Comparison of ENCODE assay signal across 13 mouse cellular contexts in genomic region chr3:105023371-105024005, GRCm38 (mm10). TPM values are rescaled to one million over a fixed set of nuclear protein-coding genes. Genes with fewer than 3 reads are reported as not detected.
DNase-seq lines count a peak whose midpoint lies in the region; ATAC-seq and TF ChIP-seq lines count a peak whose summit lies in the region.
"Had no signal": no experiment of that assay in that cellular context is flagged by ENCODE, and none has a peak within 500 bp of the region (broad histone marks: within the 10 kb centered on the region; RNA-seq: fewer than 3 reads in every experiment).

No protein-coding gene starts in this region.

- ATAC-seq in embryonic facial prominence, embryonic 13.5 days (ENCODE audit: insufficient number of reproducible peaks, insufficient read depth, low FRiP score, low TSS enrichment, low read depth) = no peak
- ATAC-seq in kidney, postnatal 0 days (replicated peaks; ENCODE audit: low FRiP score, low read depth) = no peak
- peak; percentile 90 for ATAC-seq in granulocyte monocyte progenitor cell, adult 5-6 weeks (replicated peaks; ENCODE audit: poor library complexity, severe bottlenecking)
- peak; percentile 31; the same call in 1 of the 2 replicates for ATAC-seq in liver, embryonic 15.5 days (ENCODE audit: insufficient read depth)

- no peaks in the 10 kb centered on the region for H3K27me3 ChIP-seq in embryonic facial prominence, embryonic 13.5 days
- no peaks in the 10 kb centered on the region for H3K27me3 ChIP-seq in embryonic facial prominence, embryonic 10.5 days (replicated peaks; ENCODE audit: low read depth, poor library complexity, severe bottlenecking)
- H3K27me3 ChIP-seq in kidney, postnatal 0 days (ENCODE audit: insufficient read depth, low read length) = no peaks in the 10 kb centered on the region
- no peaks in the 10 kb centered on the region for H3K27me3 ChIP-seq in liver, embryonic 15.5 days

- H3K9me3 ChIP-seq in embryonic facial prominence, embryonic 13.5 days = no peaks in the 10 kb centered on the region
- no peaks in the 10 kb centered on the region for H3K9me3 ChIP-seq in embryonic facial prominence, embryonic 10.5 days
- H3K9me3 ChIP-seq in kidney, postnatal 0 days (replicated peaks; ENCODE audit: low read length) = no peaks in the 10 kb centered on the region
- H3K9me3 ChIP-seq in liver, embryonic 15.5 days (replicated peaks) = no peaks in the 10 kb centered on the region

- no peak overlapping the region for H3K9ac ChIP-seq in embryonic facial prominence, embryonic 13.5 days
- no peak overlapping the region for H3K9ac ChIP-seq in kidney, postnatal 0 days (ENCODE audit: low read depth, low read length)
- H3K9ac ChIP-seq in liver, embryonic 15.5 days = no peak overlapping the region

- H3K27ac ChIP-seq in embryonic facial prominence, embryonic 13.5 days = peak overlapping the region; percentile 53; the same call in 1 of the 2 replicates
- H3K27ac ChIP-seq in embryonic facial prominence, embryonic 10.5 days (replicated peaks) = no peak overlapping the region
- H3K27ac ChIP-seq in kidney, postnatal 0 days = peak overlapping the region; percentile 73
- H3K27ac ChIP-seq in liver, embryonic 15.5 days (replicated peaks) = 0 out of 2 replicates have a peak overlapping the region, but pooled peaks have one; percentile 4

- TF ChIP-seq CTCF in kidney, postnatal 0 days (IDR thresholded peaks at IDR 0.05; ENCODE audit: low read depth) = no peak

- DNase-seq in embryonic facial prominence, embryonic 10.5 days (ENCODE audit: low spot score) = no peak
- DNase-seq in kidney, postnatal 0 days (ENCODE audit: low spot score) = peak; percentile 55
- DNase-seq in kidney, adult 11 months = no peak
- no peak for DNase-seq in ovary, adult 18-20 months (ENCODE audit: low spot score)
- no peak for DNase-seq in cerebellum, postnatal 14 days
- DNase-seq: cerebellum, adult 18-20 months; gastrocnemius, postnatal 25 days had no signal

- no peak overlapping the region for H3K4me2 ChIP-seq in embryonic facial prominence, embryonic 13.5 days
- H3K4me2 ChIP-seq in kidney, postnatal 0 days (ENCODE audit: low read length) = no peak overlapping the region
- H3K4me2 ChIP-seq in liver, embryonic 15.5 days = no peak overlapping the region

- no peak overlapping the region for H3K4me3 ChIP-seq in embryonic facial prominence, embryonic 13.5 days
- no peak overlapping the region for H3K4me3 ChIP-seq in embryonic facial prominence, embryonic 10.5 days
- no peak overlapping the region for H3K4me3 ChIP-seq in kidney, postnatal 0 days (replicated peaks; ENCODE audit: low read depth, low read length)
- H3K4me3 ChIP-seq in liver, embryonic 15.5 days (replicated peaks) = no peak overlapping the region

- 0 out of 2 replicates have a peak, but pooled peaks cover 4% of the 10 kb centered on the region for H3K4me1 ChIP-seq in embryonic facial prominence, embryonic 13.5 days
- peaks cover 11% of the 10 kb centered on the region for H3K4me1 ChIP-seq in embryonic facial prominence, embryonic 10.5 days
- H3K4me1 ChIP-seq in kidney, postnatal 0 days (replicated peaks; ENCODE audit: insufficient read depth, low read length) = no peaks in the 10 kb centered on the region
- no peaks in the 10 kb centered on the region for H3K4me1 ChIP-seq in liver, embryonic 15.5 days (replicated peaks)

- H3K36me3 ChIP-seq in embryonic facial prominence, embryonic 13.5 days = peaks cover 27% of the 10 kb centered on the region
- H3K36me3 ChIP-seq in embryonic facial prominence, embryonic 10.5 days (replicated peaks) = peaks cover 71% of the 10 kb centered on the region
- H3K36me3 ChIP-seq in kidney, postnatal 0 days (ENCODE audit: insufficient read depth, low read length) = 0 out of 2 replicates have a peak, but pooled peaks cover 2% of the 10 kb centered on the region
- H3K36me3 ChIP-seq in liver, embryonic 15.5 days (replicated peaks) = no peaks in the 10 kb centered on the region
- H3K36me3 ChIP-seq: G1E had no signal

- 85% methylated on average over 10 of the region's 10 CpGs for WGBS in embryonic facial prominence, embryonic 13.5 days
- 87% methylated on average over 10 of the region's 10 CpGs for WGBS in embryonic facial prominence, embryonic 10.5 days
- WGBS in kidney, postnatal 0 days = 73% methylated on average over 10 of the region's 10 CpGs
- 33% methylated on average over 10 of the region's 10 CpGs for WGBS in liver, embryonic 15.5 days (ENCODE audit: insufficient replicate concordance)

RNA-seq across cellular contexts. Expression of gene Cttnbp2nl, which starts 29.5 kb away (rescaled TPM):
- 40.4 and 40.5 TPM in 2 replicates for polyA plus RNA-seq in embryonic facial prominence, embryonic 13.5 days (2015; fragmentation: Nextera tagmentation; extraction: Ambion mirVana)
- polyA plus RNA-seq in embryonic facial prominence, embryonic 10.5 days (2016; fragmentation: Nextera tagmentation; extraction: Ambion mirVana) = 51.2 and 52.4 TPM in 2 replicates
- polyA plus RNA-seq in kidney, postnatal 0 days (2015; fragmentation: Nextera tagmentation; extraction: Ambion mirVana) = 26.4 and 26.5 TPM in 2 replicates
- total RNA-seq in granulocyte monocyte progenitor cell, adult 5-6 weeks (2014; fragmentation: Nextera tagmentation) = 1.8 TPM in 1 of 2 replicates, not detected in the other
- total RNA-seq in granulocyte monocyte progenitor cell, adult 5-6 weeks (2017) = 0.78 TPM in 1 of 2 replicates, not detected in the other
- 2.1 and 2.2 TPM in 2 replicates for polyA plus RNA-seq in liver, embryonic 15.5 days (2015; fragmentation: Nextera tagmentation; extraction: Ambion mirVana)

RNA-seq across cellular contexts. Expression of gene 4930564D02Rik, which starts 43.2 kb away (rescaled TPM):
- not detected in 2 replicates for polyA plus RNA-seq in embryonic facial prominence, embryonic 13.5 days (2015; fragmentation: Nextera tagmentation; extraction: Ambion mirVana)
- not detected in 2 replicates for polyA plus RNA-seq in embryonic facial prominence, embryonic 10.5 days (2016; fragmentation: Nextera tagmentation; extraction: Ambion mirVana)
- polyA plus RNA-seq in kidney, postnatal 0 days (2015; fragmentation: Nextera tagmentation; extraction: Ambion mirVana) = not detected in 2 replicates
- total RNA-seq in granulocyte monocyte progenitor cell, adult 5-6 weeks (2014; fragmentation: Nextera tagmentation) = not detected in 2 replicates
- total RNA-seq in granulocyte monocyte progenitor cell, adult 5-6 weeks (2017) = not detected in 2 replicates
- not detected in 2 replicates for polyA plus RNA-seq in liver, embryonic 15.5 days (2015; fragmentation: Nextera tagmentation; extraction: Ambion mirVana)
- total RNA-seq: G1E; gastrocnemius, postnatal 25 days; layer of hippocampus, adult 8-10 months had no signal
- polyA plus RNA-seq: G1E; limb, embryonic 14.5 days had no signal

Comparison
In these comparisons a context has a peak if more than half of its experiments do, and no peak if none do; other contexts are left out.
1. ATAC-seq: peak in granulocyte monocyte progenitor cell, adult 5-6 weeks (single experiment) and liver, embryonic 15.5 days (single experiment); none in embryonic facial prominence, embryonic 13.5 days (single experiment) and kidney, postnatal 0 days (single experiment).